Mouse (Mus musculus) lung, embryonic 16.5 days (tissue): ENCODE measurements at regions not wholly inside any gene's neighbourhood (a gene's known extent, or its start where the extent isn't known, plus 50 kb on each side); places are given as distances from the start of the nearest gene placed in this dataset.

Experiments used
- ATAC-seq: fragments of 200-750 bp; cut with Nextera tagmentation; 2 replicates; pipeline ENCODE4 v1.8.0; 2017; ENCODE audit warnings: low read depth, mild to moderate bottlenecking, moderate library complexity
- H3K27ac ChIP-seq: fragments of 300-500 bp; sonication (generic); 2 replicates; pipeline ENCODE4 v1.5.1; 2014; ENCODE audit warnings: mild to moderate bottlenecking, control low read depth, low read length
- H3K27me3 ChIP-seq: fragments of 300-500 bp; sonication (generic); 2 replicates; pipeline ENCODE4 v1.6.1; 2014; ENCODE audit warnings: low read depth, low read length, mixed read lengths; ENCODE audit not compliant: control insufficient read depth, insufficient read depth
- H3K36me3 ChIP-seq: fragments of 300-500 bp; sonication (generic); 2 replicates; pipeline ENCODE4 v1.6.1; 2014; ENCODE audit warnings: low read length; ENCODE audit not compliant: control insufficient read depth, insufficient read depth
- H3K4me1 ChIP-seq: fragments of 300-500 bp; sonication (generic); replicated peaks from 2 replicates; pipeline ENCODE4 v1.6.1; 2014; ENCODE audit warnings: low read length, mixed read lengths; ENCODE audit not compliant: control insufficient read depth, insufficient read depth
- H3K4me2 ChIP-seq: fragments of 300-500 bp; sonication (generic); 2 replicates; pipeline ENCODE4 v1.6.1; 2014; ENCODE audit warnings: low read depth, low read length, control low read depth
- H3K4me3 ChIP-seq: fragments of 300-500 bp; sonication (generic); 2 replicates; pipeline ENCODE4 v1.5.1; 2014; ENCODE audit warnings: mild to moderate bottlenecking, low read length, control low read depth
- H3K9ac ChIP-seq: fragments of 300-500 bp; sonication (generic); 2 replicates; pipeline ENCODE4 v1.6.1; 2014; ENCODE audit warnings: low read length, control low read depth
- H3K9me3 ChIP-seq: fragments of 300-500 bp; sonication (generic); 2 replicates; pipeline ENCODE4 v1.6.1; 2016; ENCODE audit warnings: low read length; ENCODE audit not compliant: control insufficient read depth
- WGBS: fragments of 180-500 bp; shearing (Covaris S2); extraction: QIAGEN DNeasy Blood & Tissue Kit; methylation state at CpG from one replicate; pipeline ENCODE4 v1.1.7; 2014; 5-methylcytosine and 5-hydroxymethylcytosine counted together

- Histone ChIP-seq H3K4me1 (no peaks in the 10 kb centered on the region), H3K4me2 (no peak overlapping the region), H3K9ac (no peak overlapping the region), H3K9me3 (no peaks in the 10 kb centered on the region), H3K4me3 (no peak overlapping the region), H3K27me3 (no peaks in the 10 kb centered on the region), H3K27ac (no peak overlapping the region), H3K36me3 (no peaks in the 10 kb centered on the region)
- 74% methylated on average over 2 of the region's 2 CpGs for WGBS
- no peak for ATAC-seq
These were observed 542.1 kb downstream of the Nyap2 start for GRCm38 (mm10) chr1:81618880-81619279.

DNA sequence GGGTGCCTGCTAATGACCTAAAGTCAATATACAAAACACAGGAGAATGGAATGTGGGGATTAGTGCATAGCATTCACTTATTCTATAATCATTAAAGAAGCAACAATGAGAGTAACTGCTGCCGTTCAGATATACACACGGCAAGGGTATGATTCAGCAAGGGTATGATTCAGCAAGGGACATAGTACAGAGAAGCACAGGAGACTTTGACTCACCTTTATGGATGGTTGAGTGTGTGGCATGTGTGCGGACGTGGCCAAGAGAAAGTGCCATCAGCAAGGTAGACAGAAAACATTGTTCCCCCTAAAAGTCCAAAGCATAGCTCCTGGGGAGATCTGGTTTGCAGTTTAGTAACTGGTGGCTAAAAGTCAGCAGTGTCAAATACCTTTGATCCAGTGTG is 547.4 kb downstream of the Nyap2 start:
- Histone ChIP-seq H3K27me3 (no peaks in the 10 kb centered on the region), H3K4me3 (no peak overlapping the region), H3K4me1 (no peaks in the 10 kb centered on the region), H3K9me3 (no peaks in the 10 kb centered on the region), H3K4me2 (no peak overlapping the region), H3K36me3 (no peaks in the 10 kb centered on the region), H3K9ac (no peak overlapping the region), H3K27ac (no peak overlapping the region)
- no peak for ATAC-seq
- 70% methylated on average over 4 of the region's 4 CpGs for WGBS

- 60% methylated on average over 1 of the region's 1 CpGs for WGBS
- H3K27me3 ChIP-seq = no peaks in the 10 kb centered on the region
- no peak for ATAC-seq
These were observed 556.0 kb downstream of the Nyap2 start for GRCm38 (mm10) chr1:81632704-81633103.

DNA sequence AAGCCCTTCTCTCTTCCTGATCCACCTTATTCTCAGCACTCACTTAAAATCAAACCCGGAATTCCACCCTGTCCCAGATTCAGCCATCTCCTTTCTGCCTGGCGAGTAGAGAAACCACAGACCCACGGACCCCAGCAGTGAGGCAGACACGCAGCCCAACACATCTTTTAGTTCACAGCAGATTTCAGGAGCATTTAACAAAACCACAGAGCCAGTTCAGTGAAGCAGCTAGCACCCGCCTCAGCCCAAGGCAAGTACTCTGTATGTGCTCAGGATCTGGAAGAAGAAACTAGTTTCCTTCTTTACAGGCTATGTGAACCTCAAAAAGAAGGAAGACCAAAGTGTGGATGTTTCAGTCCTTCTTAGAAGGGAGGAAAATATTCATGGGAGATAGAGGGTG is 560.6 kb downstream of the Nyap2 start:
- Histone ChIP-seq H3K36me3 (no peaks in the 10 kb centered on the region), H3K9me3 (no peaks in the 10 kb centered on the region), H3K4me3 (no peak overlapping the region), H3K27me3 (no peaks in the 10 kb centered on the region), H3K27ac (no peak overlapping the region), H3K4me2 (no peak overlapping the region), H3K9ac (no peak overlapping the region), H3K4me1 (no peaks in the 10 kb centered on the region)
- WGBS = 84% methylated on average over 5 of the region's 5 CpGs
- no peak for ATAC-seq

More at GRCm38 (mm10) chr1:81632704-81633103, 556.0 kb downstream of the Nyap2 start:
- Histone ChIP-seq H3K9me3 (no peaks in the 10 kb centered on the region), H3K4me1 (no peaks in the 10 kb centered on the region), H3K4me2 (no peak overlapping the region), H3K27ac (no peak overlapping the region), H3K36me3 (no peaks in the 10 kb centered on the region), H3K9ac (no peak overlapping the region), H3K4me3 (no peak overlapping the region)

DNA sequence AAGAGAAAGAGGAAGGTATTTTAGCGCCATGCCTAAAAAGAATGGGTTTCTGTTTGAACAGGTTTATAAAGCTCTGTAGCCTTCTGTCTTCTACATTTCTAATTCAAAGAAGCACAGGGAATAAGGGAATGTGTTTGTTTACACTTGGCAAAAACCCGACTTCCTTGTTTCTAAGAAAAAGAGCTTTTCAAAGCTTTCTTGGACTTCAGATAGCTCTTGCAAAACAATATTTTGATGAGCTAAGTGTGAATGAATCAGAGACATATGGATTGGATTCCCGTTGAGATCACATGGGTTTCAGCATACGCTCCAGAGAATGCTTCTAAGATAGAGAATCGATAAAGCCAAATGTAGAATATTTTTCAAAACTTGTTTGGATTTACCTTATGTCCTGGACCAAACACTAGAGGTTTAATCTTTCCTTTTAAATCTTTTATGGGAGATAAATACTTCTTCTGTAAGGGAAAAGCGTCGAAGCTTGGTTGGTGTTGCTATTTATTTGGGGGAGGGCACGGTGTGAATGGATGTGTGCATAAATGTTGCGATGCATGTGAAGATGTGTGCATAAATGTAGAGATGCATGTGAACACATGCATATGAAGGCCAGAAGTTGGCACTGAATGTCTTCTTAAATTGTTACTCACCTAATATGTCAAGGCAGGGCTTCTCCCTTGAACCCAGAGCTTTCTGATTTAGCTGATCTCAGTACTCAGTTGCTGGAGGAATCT is 576.4 kb downstream of the Nyap2 start:
- Histone ChIP-seq H3K36me3 (no peaks in the 10 kb centered on the region), H3K9ac (no peak overlapping the region), H3K4me3 (no peak overlapping the region), H3K27ac (peak overlapping the region; percentile 43; the same call in 1 of the 2 replicates), H3K27me3 (no peaks in the 10 kb centered on the region), H3K4me2 (no peak overlapping the region), H3K9me3 (no peaks in the 10 kb centered on the region), H3K4me1 (peaks cover 5% of the 10 kb centered on the region; the same call in 1 of the 2 replicates)
- ATAC-seq = peak; percentile 83
- 47% methylated on average over 9 of the region's 9 CpGs for WGBS

- no peak overlapping the region for H3K9ac ChIP-seq
- no peak for ATAC-seq
- H3K36me3 ChIP-seq = no peaks in the 10 kb centered on the region
- H3K27me3 ChIP-seq = no peaks in the 10 kb centered on the region
- no peak overlapping the region for H3K4me3 ChIP-seq
- no peaks in the 10 kb centered on the region for H3K4me1 ChIP-seq
- no peak overlapping the region for H3K4me2 ChIP-seq
- H3K27ac ChIP-seq = no peak overlapping the region
- H3K9me3 ChIP-seq = no peaks in the 10 kb centered on the region
- 72% methylated on average over 4 of the region's 4 CpGs for WGBS
These were observed 571.7 kb upstream of the Gm9747 start for GRCm38 (mm10) chr1:81661245-81661644.

DNA sequence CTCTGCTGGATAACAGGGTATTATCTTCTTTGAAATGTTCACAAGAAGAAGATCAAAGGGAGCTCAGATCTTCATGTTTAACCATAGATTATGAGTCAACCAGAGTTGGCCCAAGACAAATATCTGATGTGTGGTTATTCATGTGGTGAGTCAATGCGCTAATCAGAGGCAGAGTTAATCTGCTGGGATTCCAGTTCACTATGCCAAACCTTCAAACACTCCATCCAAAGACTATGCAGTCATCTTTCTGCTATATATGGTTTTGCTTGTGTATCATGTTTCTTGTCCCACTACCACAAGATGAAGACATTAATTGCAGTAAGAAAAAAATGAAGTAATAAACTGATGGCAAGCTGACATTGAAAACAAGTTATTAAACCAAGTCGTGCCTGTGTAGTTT is 561.8 kb upstream of the Gm9747 start:
- Histone ChIP-seq H3K9me3 (no peaks in the 10 kb centered on the region), H3K27me3 (no peaks in the 10 kb centered on the region), H3K27ac (no peak overlapping the region), H3K4me3 (no peak overlapping the region), H3K4me1 (peaks cover 6% of the 10 kb centered on the region; the same call in 1 of the 2 replicates), H3K4me2 (no peak overlapping the region), H3K36me3 (no peaks in the 10 kb centered on the region), H3K9ac (no peak overlapping the region)
- 75% methylated on average over 2 of the region's 2 CpGs for WGBS
- no peak for ATAC-seq

GRCm38 (mm10) chr1:81671725-81672124 is 561.2 kb upstream of the Gm9747 start:
- no peaks in the 10 kb centered on the region for H3K36me3 ChIP-seq
- no peak overlapping the region for H3K27ac ChIP-seq
- H3K27me3 ChIP-seq = no peaks in the 10 kb centered on the region
- ATAC-seq = no peak
- H3K4me2 ChIP-seq = no peak overlapping the region
- H3K9me3 ChIP-seq = no peaks in the 10 kb centered on the region
- no peak overlapping the region for H3K4me3 ChIP-seq
- H3K9ac ChIP-seq = no peak overlapping the region
- H3K4me1 ChIP-seq = peaks cover 6% of the 10 kb centered on the region; the same call in 1 of the 2 replicates
- 55% methylated on average over 3 of the region's 3 CpGs for WGBS

DNA sequence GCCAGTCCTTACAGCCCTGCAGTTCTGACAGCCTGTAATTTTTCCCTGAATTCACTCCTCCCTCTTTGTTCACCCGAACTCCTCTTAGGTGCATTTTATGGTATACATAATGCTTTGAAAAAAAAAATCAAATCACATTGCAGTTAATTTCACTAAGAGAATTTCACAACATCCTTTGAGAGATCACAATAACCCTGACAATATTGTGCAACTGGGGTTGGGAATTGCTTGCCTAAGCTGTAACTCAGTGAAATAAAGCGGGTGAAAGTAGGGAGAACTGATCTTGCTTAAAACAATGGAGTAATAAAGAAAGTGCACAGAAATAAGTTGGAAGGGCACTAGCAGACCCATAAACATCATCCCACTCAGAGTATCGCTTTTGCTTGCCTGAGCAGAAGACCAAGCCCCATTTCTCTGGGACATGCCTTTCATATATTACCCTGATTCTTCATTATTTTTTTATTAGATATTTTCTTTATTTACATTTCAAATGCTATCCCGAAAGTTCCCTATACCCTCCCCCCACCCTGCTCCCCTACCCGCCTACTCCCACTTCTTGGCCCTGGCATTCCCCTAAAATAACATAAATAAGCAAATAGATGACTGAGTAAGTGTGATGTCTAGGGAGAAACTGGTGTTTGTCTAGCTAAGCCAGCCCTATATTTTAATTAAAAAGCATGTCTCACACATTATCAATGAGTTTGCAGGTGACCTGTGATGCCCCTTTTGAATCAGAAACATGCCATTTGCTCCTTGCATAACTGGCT is 557.2 kb upstream of the Gm9747 start:
- ATAC-seq = peak; percentile 89

More for the DNA sequence above, 557.2 kb upstream of the Gm9747 start:
- 35% methylated on average over 5 of the region's 5 CpGs for WGBS
- Histone ChIP-seq H3K27ac (peak overlapping the region; percentile 70), H3K36me3 (no peaks in the 10 kb centered on the region), H3K9ac (no peak overlapping the region; the same call in 1 of the 2 replicates), H3K4me3 (no peak overlapping the region), H3K27me3 (no peaks in the 10 kb centered on the region), H3K4me2 (peak overlapping the region; percentile 37), H3K4me1 (peaks cover 6% of the 10 kb centered on the region; the same call in 1 of the 2 replicates), H3K9me3 (peaks cover 3% of the 10 kb centered on the region; the same call in 1 of the 2 replicates)
